Mouse (Mus musculus) testis, postnatal 14 days (tissue): ENCODE data around the gene Tpt1.
"Not testable (repeated sequence)": the region's sequence is repeated elsewhere in the genome, so short reads cannot be mapped to it uniquely, and the experiment has no call there.

Experiments used
- DNase-seq: peaks from one replicate; pipeline ENCODE4 v3.0.0; 2021; ENCODE audit warnings: low spot score

Gene Tpt1

GRCm38 (mm10) chr14:75844111-75844695 is 690 bp upstream of the Tpt1 start:
- no peak for DNase-seq

- peak; percentile 86 for DNase-seq
Observed at GRCm38 (mm10) chr14:75845698-75846115, 814 bp downstream of the Tpt1 start.

- no peak for DNase-seq
Observed at GRCm38 (mm10) chr14:75847669-75848068, 2.8 kb downstream of the Tpt1 start.

GRCm38 (mm10) chr14:75848482-75848881 is 3.6 kb downstream of the Tpt1 start:
- no peak for DNase-seq

GRCm38 (mm10) chr14:75849236-75849635 is 4.3 kb downstream of the Tpt1 start:
- DNase-seq = no peak

- DNase-seq = no peak
Observed at GRCm38 (mm10) chr14:75849842-75850568, 5.1 kb downstream of the Tpt1 start.

- no peak for DNase-seq
Observed at GRCm38 (mm10) chr14:75850819-75851218, 5.9 kb downstream of the Tpt1 start.

- no peak for DNase-seq
Observed at GRCm38 (mm10) chr14:75852016-75852415, 7.1 kb downstream of the Tpt1 start.

GRCm38 (mm10) chr14:75855263-75855992 is 10.5 kb downstream of the Tpt1 start:
- no peak for DNase-seq

GRCm38 (mm10) chr14:75858181-75858580 is 13.3 kb downstream of the Tpt1 start:
- no peak for DNase-seq

- no peak for DNase-seq
Observed at GRCm38 (mm10) chr14:75859619-75860018, 14.7 kb downstream of the Tpt1 start.

- no peak for DNase-seq
Observed at GRCm38 (mm10) chr14:75862701-75863100, 17.8 kb downstream of the Tpt1 start.

- peak; percentile 78 for DNase-seq
Observed at GRCm38 (mm10) chr14:75863549-75864409, 18.9 kb downstream of the Tpt1 start.

GRCm38 (mm10) chr14:75866706-75867333 is 21.9 kb downstream of the Tpt1 start:
- DNase-seq = no peak

GRCm38 (mm10) chr14:75868028-75868427 is 23.1 kb downstream of the Tpt1 start:
- not testable (repeated sequence) for DNase-seq

- no peak for DNase-seq
Observed at GRCm38 (mm10) chr14:75869769-75870363, 25.0 kb downstream of the Tpt1 start.

GRCm38 (mm10) chr14:75870631-75871030 is 25.7 kb downstream of the Tpt1 start:
- no peak for DNase-seq

GRCm38 (mm10) chr14:75871111-75871510 is 26.2 kb downstream of the Tpt1 start:
- DNase-seq = no peak

GRCm38 (mm10) chr14:75871750-75872149 is 26.9 kb downstream of the Tpt1 start:
- no peak for DNase-seq

- DNase-seq = peak; percentile 48
Observed at GRCm38 (mm10) chr14:75873612-75874011, 28.7 kb downstream of the Tpt1 start.
